Mouse (Mus musculus) gastrocnemius, postnatal 36 days (tissue): ENCODE measurements around the gene Rab26. TPM values are rescaled to one million over a fixed set of nuclear protein-coding genes. Genes with fewer than 3 reads are reported as not detected.
A peak's percentile ranks its signal among the peaks of the same experiment; 100 is the strongest.

Source experiments
- DNase-seq, 2 experiments: peaks; one replicate each; pipeline ENCODE4 v3.0.0; 2022
- intact Hi-C: fragments of 180-260 bp; cut with DNase I; formaldehyde crosslinking; loops from one replicate; pipeline ENCODE4 v1.15.1; 2025
- total RNA-seq, 2 experiments: library from RNA; stranded (reverse); gene quantifications; 2 replicates each; pipeline ENCODE4 v1.2.3; 2021

The Rab26 gene
- total RNA-seq, 2 experiments from 2014 or later: 0.20 TPM; not detected in 1

DNA sequence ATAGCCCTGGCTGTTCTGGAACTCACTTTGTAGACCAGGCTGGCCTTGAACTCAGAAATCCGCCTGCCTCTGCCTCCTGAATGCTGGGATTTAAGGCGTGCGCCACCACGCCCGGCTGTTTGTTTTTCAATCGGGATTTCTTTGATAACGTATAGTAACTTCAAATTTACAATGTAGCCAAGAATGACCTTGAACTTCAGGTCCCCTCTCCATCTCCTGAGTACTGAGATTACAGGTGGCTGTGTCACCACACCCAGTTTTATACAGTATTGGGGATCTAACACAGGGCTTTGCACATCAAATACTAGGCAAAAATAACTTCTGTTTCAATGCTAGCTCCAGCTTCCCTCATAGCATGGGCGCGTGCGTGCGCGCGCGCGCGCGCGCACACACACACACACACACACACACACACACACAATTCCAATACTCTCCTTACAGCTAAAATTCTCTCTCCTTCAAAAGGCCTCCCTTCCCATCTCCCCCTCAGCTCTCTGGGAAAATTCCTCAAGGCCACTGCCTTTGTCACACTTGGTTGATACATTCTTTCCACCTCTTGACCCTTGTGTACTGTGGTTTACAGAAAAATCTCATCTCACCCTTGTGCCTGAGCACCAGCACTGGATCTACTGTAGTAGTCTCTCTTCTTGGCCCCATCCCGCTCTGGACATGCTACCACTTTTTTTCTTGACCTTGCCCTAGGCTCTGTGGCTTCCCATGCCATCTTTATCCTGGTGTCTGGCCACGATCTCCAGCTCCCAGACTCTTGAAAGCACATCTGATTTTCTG lies 52.8 kb downstream of the Rab26 start:
- no peak for DNase-seq
- intact Hi-C loops: no loop called here

DNA sequence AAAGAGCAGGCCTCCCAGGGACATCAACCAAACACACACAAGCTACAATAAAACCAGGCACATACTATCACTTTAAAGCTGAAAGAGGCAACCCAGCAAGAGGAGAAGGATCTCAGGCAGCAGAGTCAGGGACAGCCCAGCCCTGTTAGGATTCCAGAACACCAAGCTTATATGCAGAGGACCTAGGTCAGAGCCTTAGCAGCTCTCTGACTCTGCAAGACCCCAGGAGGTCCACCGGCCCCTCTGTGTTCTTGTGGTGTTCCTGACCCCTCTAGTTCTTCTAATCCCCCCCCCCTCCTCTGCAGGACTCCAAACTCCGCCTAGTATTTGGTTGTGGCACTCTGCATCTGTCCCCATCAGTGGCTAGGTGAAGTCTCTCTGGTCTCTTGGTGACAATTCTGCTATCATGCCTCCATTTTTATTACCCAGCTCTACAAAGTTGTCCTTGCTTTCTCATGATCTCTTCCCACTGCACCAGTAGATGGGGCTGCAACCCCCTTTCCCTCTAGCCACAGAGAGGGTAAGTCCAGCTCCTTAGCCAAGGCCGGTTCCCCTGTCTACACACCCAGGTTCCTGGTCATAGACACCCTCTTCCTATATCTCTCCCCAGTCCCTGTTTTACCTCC lies 53.7 kb downstream of the Rab26 start:
- DNase-seq: no peak
- intact Hi-C loops: no loop called here

DNA sequence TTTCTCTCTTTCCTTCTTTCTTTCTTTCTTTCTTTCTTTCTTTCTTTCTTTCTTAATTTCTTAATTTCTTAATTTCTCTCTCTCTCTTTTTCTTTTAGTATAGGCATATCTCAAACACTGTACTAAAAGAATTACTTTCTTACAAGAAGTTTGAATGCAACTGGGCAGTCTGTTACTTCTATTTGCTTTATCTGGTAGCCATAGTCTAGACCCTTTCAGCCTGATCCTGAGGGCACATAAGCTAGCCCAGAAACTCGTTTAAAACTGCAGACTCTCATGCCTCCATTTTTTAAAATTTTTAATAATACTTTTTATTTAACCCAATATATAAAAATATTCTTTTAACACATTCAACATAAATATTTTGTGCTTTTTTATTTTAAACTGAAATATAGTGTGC lies 54.6 kb downstream of the Rab26 start:
- intact Hi-C loops: no loop called here
- no peak for DNase-seq

DNA sequence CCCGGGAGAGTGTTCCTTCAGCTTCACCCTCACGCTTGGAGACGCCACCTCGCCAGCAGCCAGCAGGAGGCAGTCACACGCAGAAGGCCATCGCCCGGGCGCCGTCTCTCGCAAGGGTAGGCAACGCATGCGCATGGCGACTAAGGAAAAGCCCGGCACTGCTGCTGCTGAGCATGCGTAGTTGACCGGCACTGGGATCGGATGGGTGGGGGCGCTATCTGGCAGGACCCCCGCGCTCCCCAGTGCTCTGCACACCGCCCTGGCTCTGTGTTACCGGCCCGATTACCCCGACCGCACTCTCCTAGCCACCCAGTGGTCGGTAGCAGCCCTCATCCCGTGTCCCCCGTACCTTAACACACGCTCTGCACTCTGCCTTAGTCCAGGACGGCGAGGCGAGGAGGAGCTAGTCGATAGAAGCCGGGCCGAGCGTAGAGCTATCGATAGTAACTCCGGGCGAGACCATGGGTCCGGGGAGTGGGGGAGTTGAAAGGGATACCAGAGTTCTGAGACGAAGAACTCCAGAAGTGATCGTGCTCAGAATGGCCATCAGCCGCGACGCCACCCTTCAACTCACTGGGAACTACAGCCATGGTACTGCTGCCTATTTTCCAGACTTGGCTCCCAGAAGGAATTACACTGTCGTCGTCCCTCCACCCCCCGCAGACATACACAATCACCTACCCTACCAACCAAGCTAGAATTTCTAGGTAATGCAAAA lies 55.2 kb downstream of the Rab26 start, which contains the start of gene Mlst8:
Gene Mlst8 (minus strand): TSS at position 416 of the 718 bp plus-strand sequence.
- DNase-seq: peak; percentile 97 to 99
- intact Hi-C loops: no loop called here

DNA sequence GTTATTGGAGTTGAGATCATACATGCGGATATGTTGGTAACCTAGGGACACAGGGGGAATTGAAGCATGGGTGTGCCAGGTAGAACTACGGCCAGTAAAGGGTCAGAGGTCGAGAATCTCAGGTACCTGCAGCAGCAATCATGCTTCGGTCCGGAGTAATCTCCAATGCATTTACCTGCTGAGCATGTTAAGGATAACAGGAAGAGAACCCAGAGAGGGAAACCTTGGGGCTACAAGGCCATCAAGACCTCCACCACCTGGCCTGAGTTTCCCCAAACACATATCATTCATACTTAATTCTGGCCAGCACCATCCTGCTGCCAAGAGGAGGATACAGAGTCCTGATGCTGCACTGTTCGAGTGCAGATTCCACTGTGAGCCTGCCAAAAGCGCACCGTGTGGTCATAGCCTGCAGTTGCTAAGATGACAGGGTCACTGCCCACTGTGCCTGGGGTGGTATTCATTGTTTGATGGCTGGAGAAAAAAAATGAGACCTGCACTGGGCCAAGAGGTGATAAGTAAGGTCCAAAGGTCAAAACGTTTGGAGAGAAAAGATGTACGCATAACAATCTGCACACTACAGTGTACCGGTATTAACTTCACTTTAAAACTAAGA lies 55.9 kb downstream of the Rab26 start:
- DNase-seq: no peak
- intact Hi-C loops: no loop called here

Other genes with a start within 250 kb of the Rab26 start
- not detected for gene Abca17, start 183.1 kb downstream of the Rab26 start, total RNA-seq
- 1 to 10 TPM; 6.5 to 7.4 TPM for gene Abca3, start 182.3 kb downstream of the Rab26 start, total RNA-seq
- 10 to 100 TPM; 41.7 to 48.3 TPM for gene Rnps1, start 119.6 kb downstream of the Rab26 start, total RNA-seq
- 100 to 1,000 TPM; 129 to 179 TPM for gene Eci1, start 107.6 kb downstream of the Rab26 start, total RNA-seq
- gene Dnase1l2, start 91.1 kb downstream of the Rab26 start, total RNA-seq: under 1 TPM; 0.49 to 0.99 TPM
- gene E4f1, start 63.9 kb downstream of the Rab26 start, total RNA-seq: 10 to 100 TPM in 1 of 2 experiments, 1 to 10 TPM in 1; 9.5 to 11.7 TPM
- 10 to 100 TPM; 50.7 to 54.6 TPM for gene Pgp, start 63.8 kb downstream of the Rab26 start, total RNA-seq
- under 1 TPM in 1 of 2 experiments, not detected in 1; 0.26 TPM for gene Bricd5, start 60.3 kb downstream of the Rab26 start, total RNA-seq
- gene Mlst8, start 55.1 kb downstream of the Rab26 start, total RNA-seq: 10 to 100 TPM; 11.9 to 12.1 TPM
- gene Caskin1, start 45.6 kb downstream of the Rab26 start, total RNA-seq: under 1 TPM; 0.05 TPM
- gene Traf7, start 6.3 kb downstream of the Rab26 start, total RNA-seq: 10 to 100 TPM; 23.7 to 30.2 TPM
- gene Pkd1, start 15.6 kb upstream of the Rab26 start, total RNA-seq: 10 to 100 TPM; 19.8 to 20.3 TPM
- gene Tsc2, start 98.4 kb upstream of the Rab26 start, total RNA-seq: 10 to 100 TPM; 74.9 to 76.8 TPM
- 1 to 10 TPM; 2.3 TPM for gene Nthl1, start 98.5 kb upstream of the Rab26 start, total RNA-seq
- gene Slc9a3r2, start 116.1 kb upstream of the Rab26 start, total RNA-seq: 10 to 100 TPM; 27.1 to 36.9 TPM
- gene Npw, start 124.2 kb upstream of the Rab26 start, total RNA-seq: not detected
- gene Zfp598, start 135.5 kb upstream of the Rab26 start, total RNA-seq: 10 to 100 TPM; 18.0 to 18.5 TPM
- gene Syngr3, start 155.7 kb upstream of the Rab26 start, total RNA-seq: not detected
- 10 to 100 TPM; 30.3 to 33.3 TPM for gene Gfer, start 161.9 kb upstream of the Rab26 start, total RNA-seq
- gene Noxo1, start 162.0 kb upstream of the Rab26 start, total RNA-seq: 1 to 10 TPM in 1 of 2 experiments, under 1 TPM in 1; 0.47 to 1.4 TPM
- 10 to 100 TPM; 15.1 to 16.1 TPM for gene Tbl3, start 173.4 kb upstream of the Rab26 start, total RNA-seq
- gene Rnf151, start 183.9 kb upstream of the Rab26 start, total RNA-seq: not detected
- gene Rps2, start 183.9 kb upstream of the Rab26 start, total RNA-seq: 100 to 1,000 TPM; 500 to 582 TPM
- gene Ndufb10, start 190.3 kb upstream of the Rab26 start, total RNA-seq: 100 to 1,000 TPM; 420 to 464 TPM
- gene Rpl3l, start 193.6 kb upstream of the Rab26 start, total RNA-seq: 100 to 1,000 TPM; 743 to 791 TPM
- 100 to 1,000 TPM; 192 to 205 TPM for gene Msrb1, start 202.4 kb upstream of the Rab26 start, total RNA-seq
- gene Hs3st6, start 218.8 kb upstream of the Rab26 start, total RNA-seq: not detected